Mouse (Mus musculus) midbrain, embryonic 11.5 days (tissue): ENCODE measurements at regions not wholly inside any gene's neighbourhood (a gene's known extent, or its start where the extent isn't known, plus 50 kb on each side); places are given as distances from the start of the nearest gene placed in this dataset.

ENCODE experiments used
- ATAC-seq: fragments of 200-750 bp; cut with Nextera tagmentation; 2 replicates; pipeline ENCODE4 v1.8.0; 2017; ENCODE audit warnings: moderate TSS enrichment, moderate library complexity; ENCODE audit not compliant: low FRiP score
- DNase-seq: peaks from one replicate; pipeline ENCODE4 v3.0.0; 2015; ENCODE audit warnings: low spot score; ENCODE audit errors: missing footprints
- H3K27ac ChIP-seq: fragments of 300-500 bp; sonication (generic); 2 replicates; pipeline ENCODE4 v1.5.1; 2014; ENCODE audit warnings: low read depth, low read length
- H3K27me3 ChIP-seq: fragments of 300-500 bp; sonication (generic); 2 replicates; pipeline ENCODE4 v1.6.1; 2014; ENCODE audit warnings: mild to moderate bottlenecking, low read length, moderate library complexity, mixed read lengths; ENCODE audit not compliant: control insufficient read depth, insufficient read depth
- H3K36me3 ChIP-seq: fragments of 300-500 bp; sonication (generic); 2 replicates; pipeline ENCODE4 v1.6.1; 2014; ENCODE audit warnings: mild to moderate bottlenecking, low read length, moderate library complexity, mixed read lengths; ENCODE audit not compliant: control insufficient read depth, insufficient read depth
- H3K4me1 ChIP-seq: fragments of 300-500 bp; sonication (generic); 2 replicates; pipeline ENCODE4 v1.6.1; 2014; ENCODE audit warnings: low read length; ENCODE audit not compliant: control insufficient read depth, insufficient read depth
- H3K4me2 ChIP-seq: fragments of 300-500 bp; sonication (generic); 2 replicates; pipeline ENCODE4 v1.6.1; 2014; ENCODE audit warnings: mild to moderate bottlenecking, moderate library complexity
- H3K4me3 ChIP-seq: fragments of 300-500 bp; sonication (generic); 2 replicates; pipeline ENCODE4 v1.5.1; 2014; ENCODE audit warnings: low read depth, low read length
- H3K9ac ChIP-seq: fragments of 300-500 bp; sonication (generic); 2 replicates; pipeline ENCODE4 v1.6.1; 2014; ENCODE audit warnings: low read length
- H3K9me3 ChIP-seq: fragments of 300-500 bp; sonication (generic); 2 replicates; pipeline ENCODE4 v1.6.1; 2016; ENCODE audit warnings: low read length; ENCODE audit not compliant: control insufficient read depth
- WGBS: fragments of 180-500 bp; shearing (Covaris S2); extraction: QIAGEN DNeasy Blood & Tissue Kit; methylation state at CpG from one replicate; pipeline ENCODE4 v1.1.7; 2014; 5-methylcytosine and 5-hydroxymethylcytosine counted together

DNA sequence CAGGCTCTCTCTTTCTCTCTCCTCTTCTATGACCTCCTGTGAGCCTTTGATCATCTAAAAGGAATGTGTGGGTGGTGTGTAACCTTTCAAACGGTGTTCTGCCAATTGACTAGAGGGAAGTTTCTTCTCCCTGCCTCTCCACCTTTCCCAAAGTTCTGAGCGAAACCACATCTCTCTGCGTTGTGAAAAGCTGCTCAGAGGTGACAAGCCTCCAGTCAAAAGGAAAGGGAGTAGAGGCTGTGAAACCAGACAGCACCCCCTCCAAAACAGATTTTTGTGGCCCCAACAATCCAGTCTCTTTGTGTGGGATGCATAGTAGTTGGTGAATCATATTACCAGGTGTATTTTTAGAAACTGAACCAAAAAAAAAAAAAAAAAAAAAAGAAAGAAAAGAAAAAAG is 178.5 kb upstream of the Erbb4 start:
- no peaks in the 10 kb centered on the region for H3K27me3 ChIP-seq
- H3K36me3 ChIP-seq: no peaks in the 10 kb centered on the region
- DNase-seq: no peak
- H3K9ac ChIP-seq: no peak overlapping the region
- H3K4me2 ChIP-seq: no peak overlapping the region
- H3K4me3 ChIP-seq: no peak overlapping the region
- no peak for ATAC-seq
- 52% methylated on average over 3 of the region's 3 CpGs for WGBS
- no peak overlapping the region for H3K27ac ChIP-seq
- H3K9me3 ChIP-seq: no peaks in the 10 kb centered on the region
- H3K4me1 ChIP-seq: no peaks in the 10 kb centered on the region

DNA sequence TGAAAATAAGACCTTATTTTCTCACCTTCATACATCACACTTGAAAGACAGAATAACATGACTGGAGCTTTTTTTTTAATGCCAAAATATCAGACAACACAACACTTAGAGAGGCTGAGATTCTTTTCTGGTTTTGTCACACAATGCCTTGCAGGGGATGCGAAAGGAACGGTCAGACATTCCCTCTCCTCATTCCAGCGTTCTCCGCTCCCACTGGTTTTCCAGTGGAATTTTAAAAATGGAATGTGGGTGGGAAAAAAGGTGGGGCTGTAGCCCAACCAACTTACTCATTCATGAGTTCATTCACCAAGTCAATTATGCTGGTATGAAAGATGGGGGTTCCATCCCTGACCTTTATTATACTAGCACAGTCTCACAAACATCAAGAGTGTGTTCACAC is 169.6 kb upstream of the Erbb4 start:
- H3K9ac ChIP-seq: no peak overlapping the region
- H3K27ac ChIP-seq: no peak overlapping the region
- H3K36me3 ChIP-seq: no peaks in the 10 kb centered on the region
- no peaks in the 10 kb centered on the region for H3K9me3 ChIP-seq
- H3K4me3 ChIP-seq: no peak overlapping the region
- H3K4me1 ChIP-seq: no peaks in the 10 kb centered on the region
- DNase-seq (no peak), ATAC-seq (no peak)
- 91% methylated on average over 4 of the region's 4 CpGs for WGBS
- no peaks in the 10 kb centered on the region for H3K27me3 ChIP-seq
- no peak overlapping the region for H3K4me2 ChIP-seq

DNA sequence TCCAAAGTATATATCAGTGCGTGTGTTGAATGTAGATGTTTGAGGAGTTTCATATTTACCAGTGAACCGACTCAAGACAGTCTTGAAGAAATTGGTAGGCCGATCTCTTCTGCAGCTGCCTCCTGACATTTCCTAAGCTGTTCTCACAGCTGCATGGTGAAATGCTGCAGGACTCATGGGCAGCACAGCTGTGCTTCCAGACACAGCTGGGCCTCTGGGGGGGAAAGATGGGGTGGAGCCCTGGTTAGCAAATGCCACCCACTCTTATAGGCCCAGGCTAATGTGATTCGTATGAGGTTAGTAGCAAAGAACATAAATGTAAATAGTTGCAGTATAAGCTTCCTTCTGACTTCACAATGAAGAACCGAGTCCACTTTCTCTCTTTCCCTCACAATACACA is 139.8 kb upstream of the Erbb4 start:
- Histone ChIP-seq H3K4me2 (no peak overlapping the region), H3K9me3 (no peaks in the 10 kb centered on the region), H3K9ac (no peak overlapping the region), H3K4me3 (no peak overlapping the region), H3K4me1 (no peaks in the 10 kb centered on the region; the same call in 1 of the 2 replicates), H3K36me3 (no peaks in the 10 kb centered on the region), H3K27me3 (no peaks in the 10 kb centered on the region), H3K27ac (no peak overlapping the region)
- WGBS: 60% methylated on average over 5 of the region's 5 CpGs
- peak; percentile 89 for DNase-seq
- ATAC-seq: peak; percentile 40; the same call in 1 of the 2 replicates

DNA sequence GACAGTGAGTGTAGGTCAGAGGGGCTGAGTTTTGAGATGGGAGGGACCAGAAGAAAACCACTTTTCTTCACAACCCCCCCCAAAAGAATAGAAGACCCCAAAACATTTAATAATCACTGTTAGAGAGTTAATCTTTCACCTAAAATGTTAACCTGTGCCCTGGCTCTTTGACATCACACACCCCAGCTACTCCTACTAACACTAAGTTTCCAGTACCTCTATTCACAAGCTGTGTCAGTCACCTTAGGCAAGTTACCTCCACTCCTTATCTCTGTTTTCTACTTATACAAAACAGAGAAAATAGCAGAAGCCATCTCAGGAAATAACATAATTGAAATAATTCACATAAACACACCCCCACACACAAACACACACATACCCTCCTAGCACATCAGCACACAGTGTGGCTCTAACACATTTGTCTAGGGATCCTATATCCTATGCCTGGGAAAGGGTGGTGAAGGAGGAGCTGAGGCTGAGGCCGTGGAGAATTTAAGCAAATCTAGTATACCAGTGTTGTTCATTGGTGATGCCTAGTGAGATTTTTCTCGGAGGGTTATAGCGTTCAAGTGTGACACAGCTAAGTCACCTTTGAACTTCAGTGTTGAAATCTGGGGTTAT is 134.5 kb upstream of the Erbb4 start:
- ATAC-seq: peak; percentile 49
- peak overlapping the region; percentile 47 for H3K4me2 ChIP-seq

DNA sequence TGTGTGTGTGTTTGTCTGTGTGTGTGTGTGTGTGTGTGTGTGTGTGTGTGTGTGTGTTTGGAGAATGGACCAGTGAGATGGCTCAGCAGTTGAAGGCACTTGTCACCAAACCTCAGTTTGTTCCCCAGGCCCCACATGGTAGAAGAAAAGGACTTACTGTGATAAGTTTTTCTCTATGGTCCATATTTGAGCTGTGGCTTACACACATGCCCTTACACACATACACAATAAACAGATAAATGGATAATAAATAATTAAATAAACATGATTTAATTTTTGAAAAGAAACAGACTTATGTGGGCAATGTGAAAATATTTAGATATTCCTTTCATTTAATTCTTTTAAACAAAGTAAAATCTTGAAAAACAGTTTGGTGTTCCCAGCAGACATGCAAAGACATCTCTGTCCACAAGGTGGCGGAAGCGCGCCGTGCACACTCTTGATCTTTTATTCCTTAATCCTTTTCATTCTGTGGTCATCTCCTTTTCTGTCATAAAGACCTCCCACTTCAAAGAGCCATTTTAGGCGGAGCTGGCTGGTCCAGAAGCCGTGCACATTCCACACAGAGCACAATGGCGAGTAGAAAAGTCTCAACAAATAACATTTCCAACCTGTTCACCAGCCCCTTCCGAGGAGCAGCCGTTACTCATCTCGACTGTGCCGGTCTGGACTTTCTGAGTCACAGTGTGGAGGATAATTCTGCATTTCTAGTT is 133.8 kb upstream of the Erbb4 start:
- Histone ChIP-seq H3K9me3 (no peaks in the 10 kb centered on the region), H3K4me2 (peak overlapping the region; percentile 47), H3K9ac (peak overlapping the region; percentile 46), H3K4me3 (peak overlapping the region; percentile 23), H3K27me3 (no peaks in the 10 kb centered on the region), H3K36me3 (no peaks in the 10 kb centered on the region), H3K4me1 (no peaks in the 10 kb centered on the region), H3K27ac (no peak overlapping the region)
- 15% methylated on average over 11 of the region's 11 CpGs for WGBS
- ATAC-seq (peak; percentile 92), DNase-seq (peak; percentile 97)

More for the DNA sequence above, 134.5 kb upstream of the Erbb4 start:
- H3K4me1 ChIP-seq: no peaks in the 10 kb centered on the region
- no peak for DNase-seq
- H3K9ac ChIP-seq: peak overlapping the region; percentile 46; the same call in 1 of the 2 replicates
- no peaks in the 10 kb centered on the region for H3K9me3 ChIP-seq
- no peaks in the 10 kb centered on the region for H3K27me3 ChIP-seq
- no peak overlapping the region for H3K27ac ChIP-seq
- H3K4me3 ChIP-seq: peak overlapping the region; percentile 23; the same call in 1 of the 2 replicates
- H3K36me3 ChIP-seq: no peaks in the 10 kb centered on the region
- WGBS: 69% methylated on average over 3 of the region's 3 CpGs

DNA sequence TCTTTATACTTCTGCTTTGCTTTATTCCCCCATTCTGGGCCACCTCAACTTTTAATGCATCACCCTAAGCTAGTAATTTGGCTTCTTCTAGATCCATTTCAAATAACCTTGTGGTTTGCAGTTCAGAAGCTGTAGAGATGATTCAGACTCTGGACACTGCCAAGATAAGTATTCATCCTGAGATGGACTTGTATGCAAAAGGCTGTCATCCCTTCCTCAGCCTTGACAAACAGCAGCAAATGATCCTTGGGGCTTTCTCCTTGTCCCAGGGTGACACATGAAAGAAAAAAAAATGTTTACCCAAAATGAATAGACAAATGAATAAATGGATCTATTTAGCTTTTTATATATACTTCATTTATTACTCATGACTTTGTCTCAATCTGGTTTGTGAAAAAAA is 120.0 kb upstream of the Erbb4 start:
- DNase-seq (no peak), ATAC-seq (no peak)
- Histone ChIP-seq H3K4me2 (no peak overlapping the region), H3K4me1 (no peaks in the 10 kb centered on the region), H3K27me3 (no peaks in the 10 kb centered on the region), H3K36me3 (no peaks in the 10 kb centered on the region), H3K9ac (no peak overlapping the region), H3K4me3 (no peak overlapping the region), H3K27ac (no peak overlapping the region), H3K9me3 (no peaks in the 10 kb centered on the region)

DNA sequence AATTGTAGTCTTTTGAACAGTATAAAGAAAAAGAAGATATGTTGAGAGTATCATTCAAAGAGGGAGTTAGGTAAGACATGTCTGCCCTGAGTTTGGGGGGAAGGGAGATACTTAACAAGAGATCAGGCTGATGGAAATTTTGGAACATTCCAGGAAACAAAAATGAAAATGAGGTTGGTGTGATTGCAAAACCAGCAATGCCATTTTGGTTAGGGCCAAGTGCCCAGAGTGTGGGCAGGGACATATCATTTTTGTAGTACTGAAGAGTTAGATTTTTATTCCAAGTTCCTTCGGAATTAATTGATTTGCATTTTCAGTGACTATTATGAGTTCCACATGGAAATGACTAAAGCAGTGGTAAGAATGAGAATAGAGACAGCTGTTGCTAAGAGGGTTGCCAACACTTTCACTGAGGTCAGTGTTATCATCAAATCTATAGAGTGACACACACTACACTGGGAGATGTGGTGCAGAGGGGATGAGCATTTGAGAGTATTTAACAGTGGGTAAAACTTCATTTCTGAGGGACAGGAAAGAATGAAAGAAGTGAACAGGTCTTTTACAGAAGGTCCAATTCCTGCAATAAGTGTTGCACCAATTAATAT is 105.1 kb upstream of the Erbb4 start:
- Histone ChIP-seq H3K4me2 (no peak overlapping the region), H3K4me3 (no peak overlapping the region), H3K9me3 (no peaks in the 10 kb centered on the region), H3K27me3 (no peaks in the 10 kb centered on the region), H3K36me3 (no peaks in the 10 kb centered on the region), H3K4me1 (no peaks in the 10 kb centered on the region), H3K27ac (no peak overlapping the region), H3K9ac (no peak overlapping the region)
- DNase-seq (no peak), ATAC-seq (no peak)
- 94% methylated on average over 1 of the region's 1 CpGs for WGBS

DNA sequence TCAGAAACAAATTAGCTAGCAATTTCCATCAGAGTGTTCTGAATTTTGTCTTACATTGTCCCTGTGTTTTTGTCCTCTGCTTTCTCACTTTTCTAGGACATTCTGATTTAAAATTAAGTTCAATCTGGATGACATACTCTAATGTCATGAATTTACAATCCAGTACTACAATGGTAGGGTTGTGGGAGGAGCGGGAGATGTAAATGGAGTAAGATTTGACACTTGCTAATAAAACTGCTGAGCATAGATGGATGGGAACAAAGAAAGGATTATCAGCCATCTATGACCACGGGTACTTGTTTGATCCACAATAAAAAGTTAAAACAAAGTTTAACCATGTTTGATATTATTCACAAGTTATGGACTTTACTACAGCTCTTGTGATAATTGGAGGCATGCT is 94.9 kb upstream of the Erbb4 start:
- Histone ChIP-seq H3K9ac (no peak overlapping the region), H3K36me3 (no peaks in the 10 kb centered on the region), H3K9me3 (no peaks in the 10 kb centered on the region), H3K4me1 (no peaks in the 10 kb centered on the region), H3K27me3 (no peaks in the 10 kb centered on the region), H3K4me2 (no peak overlapping the region), H3K27ac (no peak overlapping the region), H3K4me3 (no peak overlapping the region)
- WGBS: 57% methylated on average over 2 of the region's 2 CpGs
- ATAC-seq: no peak
- no peak for DNase-seq

DNA sequence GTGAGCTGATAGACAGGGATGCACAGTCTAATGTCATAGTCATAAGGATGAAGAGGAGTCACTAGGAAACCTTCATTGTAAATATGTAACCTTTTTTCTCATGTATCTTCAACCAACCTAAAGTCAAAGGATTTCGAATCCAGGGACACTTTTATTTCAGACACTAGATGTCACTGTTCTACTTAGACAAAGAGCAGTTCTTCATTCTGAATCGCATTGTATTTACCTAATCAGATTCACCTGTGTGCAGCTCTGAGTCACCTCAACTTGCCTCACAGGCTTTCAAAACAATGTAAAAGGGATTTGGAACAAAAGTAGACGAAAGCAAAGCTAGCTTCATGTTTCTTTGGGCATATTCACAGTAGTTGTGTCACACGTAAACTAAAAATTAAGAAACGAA is 57.3 kb upstream of the Erbb4 start:
- Histone ChIP-seq H3K36me3 (no peaks in the 10 kb centered on the region), H3K27me3 (no peaks in the 10 kb centered on the region), H3K4me3 (no peak overlapping the region), H3K9me3 (no peaks in the 10 kb centered on the region), H3K27ac (no peak overlapping the region), H3K4me1 (no peaks in the 10 kb centered on the region), H3K9ac (no peak overlapping the region), H3K4me2 (no peak overlapping the region)
- ATAC-seq (no peak), DNase-seq (no peak)
- 58% methylated on average over 5 of the region's 5 CpGs for WGBS
